Mouse (Mus musculus) lung, embryonic 15.5 days (tissue): ENCODE measurements around the gene Olfr414. TPM values are rescaled to one million over a fixed set of nuclear protein-coding genes. Genes with fewer than 3 reads are reported as not detected.

Experiments
- ATAC-seq: fragments of 200-750 bp; cut with Nextera tagmentation; 2 replicates; pipeline ENCODE4 v1.8.0; 2017; ENCODE audit warnings: moderate number of reproducible peaks, borderline replicate concordance; ENCODE audit not compliant: low FRiP score, low TSS enrichment; ENCODE audit errors: extremely low read depth
- H3K27ac ChIP-seq: fragments of 300-500 bp; sonication (generic); 2 replicates; pipeline ENCODE4 v1.5.1; 2015; ENCODE audit warnings: moderate library complexity, mild to moderate bottlenecking, inconsistent platforms
- H3K27me3 ChIP-seq: fragments of 300-500 bp; sonication (generic); 2 replicates; pipeline ENCODE4 v1.6.1; 2015; ENCODE audit warnings: inconsistent platforms
- H3K36me3 ChIP-seq: fragments of 300-500 bp; sonication (generic); 2 replicates; pipeline ENCODE4 v1.6.1; 2015; ENCODE audit warnings: inconsistent platforms
- H3K4me1 ChIP-seq: fragments of 300-500 bp; sonication (generic); 2 replicates; pipeline ENCODE4 v1.6.1; 2015; ENCODE audit warnings: inconsistent platforms
- H3K4me2 ChIP-seq: fragments of 300-500 bp; sonication (generic); 2 replicates; pipeline ENCODE4 v1.6.1; 2015; ENCODE audit warnings: inconsistent platforms, mild to moderate bottlenecking, moderate library complexity
- H3K4me3 ChIP-seq: fragments of 300-500 bp; sonication (generic); 2 replicates; pipeline ENCODE4 v1.5.1; 2015; ENCODE audit warnings: mild to moderate bottlenecking, inconsistent platforms
- H3K9ac ChIP-seq: fragments of 300-500 bp; sonication (generic); 2 replicates; pipeline ENCODE4 v1.6.1; 2015; ENCODE audit warnings: inconsistent platforms
- H3K9me3 ChIP-seq: fragments of 300-500 bp; sonication (generic); 2 replicates; pipeline ENCODE4 v1.6.1; 2016; ENCODE audit warnings: inconsistent platforms
- WGBS: fragments of 180-500 bp; shearing (Covaris S2); methylation state at CpG from one replicate; pipeline ENCODE4 v1.1.7; 2015; 5-methylcytosine and 5-hydroxymethylcytosine counted together
- polyA plus RNA-seq: library from polyadenylated mRNA; unstranded; fragments of >200 nt; fragmentation: Nextera tagmentation; extraction: Ambion mirVana; gene quantifications from 2 replicates; pipeline ENCODE4 v1.2.1, GENCODE M21; 2015

Gene Olfr414
- polyA plus RNA-seq = not detected in 2 replicates

GRCm38 (mm10) chr1:174423764-174424163 lies at the start of gene Olfr414:
Gene Olfr414 (plus strand): TSS chr1:174424064.
- WGBS = 47% methylated on average over 1 of the region's 1 CpGs
- Histone ChIP-seq H3K9me3 (no peaks in the 10 kb centered on the region), H3K27ac (no peak within 1 kb of the TSS), H3K4me3 (no peak within 1 kb of the TSS), H3K9ac (no peak within 1 kb of the TSS), H3K4me1 (no peaks in the 10 kb centered on the region), H3K36me3 (no peaks in the 10 kb centered on the region), H3K4me2 (no peak within 1 kb of the TSS), H3K27me3 (no peaks in the 10 kb centered on the region)
- no peak for ATAC-seq

DNA sequence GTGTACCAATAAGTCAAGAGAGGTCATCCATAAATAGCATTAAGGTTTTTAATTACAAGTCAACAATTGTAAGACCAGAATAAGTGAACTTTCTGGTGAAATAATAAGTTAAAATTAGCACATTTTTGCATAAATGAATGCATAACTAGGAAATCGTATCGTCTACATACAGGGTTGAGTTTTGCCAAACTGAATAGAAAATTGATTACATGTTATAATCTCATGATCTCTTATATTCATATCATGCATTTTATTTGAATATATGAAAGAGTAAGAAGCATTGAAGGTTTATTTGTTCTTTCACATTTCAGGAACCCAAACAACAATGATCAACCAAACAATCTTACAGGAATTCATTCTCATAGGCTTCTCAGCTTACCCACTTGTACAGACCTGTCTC lies 33.1 kb upstream of the Olfr414 start, which contains the start of gene Olfr248:
Gene Olfr248, plus strand, starts transcription at position 301 of the 400 bp plus-strand sequence.
- Histone ChIP-seq H3K4me1 (no peaks in the 10 kb centered on the region), H3K9me3 (no peaks in the 10 kb centered on the region), H3K27me3 (no peaks in the 10 kb centered on the region), H3K4me2 (no peak within 1 kb of the TSS), H3K27ac (no peak within 1 kb of the TSS), H3K4me3 (no peak within 1 kb of the TSS), H3K36me3 (no peaks in the 10 kb centered on the region), H3K9ac (no peak within 1 kb of the TSS)
- no peak for ATAC-seq
- 95% methylated on average over 2 of the region's 2 CpGs for WGBS

- no peaks in the 10 kb centered on the region for H3K27me3 ChIP-seq
- H3K4me3 ChIP-seq = no peak overlapping the region
- no peak overlapping the region for H3K9ac ChIP-seq
- no peak for ATAC-seq
- no peaks in the 10 kb centered on the region for H3K9me3 ChIP-seq
- no peaks in the 10 kb centered on the region for H3K4me1 ChIP-seq
- no peak overlapping the region for H3K27ac ChIP-seq
- no peak overlapping the region for H3K4me2 ChIP-seq
- WGBS = 48% methylated on average over 4 of the region's 4 CpGs
- H3K36me3 ChIP-seq = no peaks in the 10 kb centered on the region
These were observed 905 bp upstream of the Olfr414 start for GRCm38 (mm10) chr1:174422959-174423358.

- no peak overlapping the region for H3K4me2 ChIP-seq
- no peak overlapping the region for H3K9ac ChIP-seq
- H3K4me3 ChIP-seq = no peak overlapping the region
- no peaks in the 10 kb centered on the region for H3K36me3 ChIP-seq
- no peak for ATAC-seq
- no peaks in the 10 kb centered on the region for H3K4me1 ChIP-seq
- no peaks in the 10 kb centered on the region for H3K9me3 ChIP-seq
- no peaks in the 10 kb centered on the region for H3K27me3 ChIP-seq
- no peak overlapping the region for H3K27ac ChIP-seq
- WGBS = 45% methylated on average over 3 of the region's 3 CpGs
These were observed 2.5 kb downstream of the Olfr414 start for GRCm38 (mm10) chr1:174426180-174426986.

DNA sequence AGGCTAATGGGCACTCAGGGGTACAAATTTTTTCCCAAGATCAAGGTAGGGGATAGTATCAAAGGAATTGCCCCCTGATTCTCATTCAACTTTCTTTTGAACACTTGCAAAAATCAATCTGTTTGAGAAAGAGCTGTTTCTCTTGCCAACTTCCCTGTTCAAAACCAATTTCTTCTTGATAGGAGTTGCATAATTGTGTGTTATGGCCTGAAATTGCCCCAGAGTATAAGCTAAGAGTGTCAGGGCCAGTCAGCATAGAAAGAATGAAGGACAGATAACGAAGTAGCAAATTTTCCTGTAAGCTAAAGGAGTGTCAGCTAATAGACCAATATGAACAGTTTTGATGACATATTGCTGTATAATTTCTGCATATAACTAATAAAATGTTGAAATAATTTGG lies 3.5 kb downstream of the Olfr414 start:
- Histone ChIP-seq H3K4me3 (no peak overlapping the region), H3K9me3 (no peaks in the 10 kb centered on the region), H3K36me3 (no peaks in the 10 kb centered on the region), H3K27ac (no peak overlapping the region), H3K27me3 (no peaks in the 10 kb centered on the region), H3K9ac (no peak overlapping the region), H3K4me1 (no peaks in the 10 kb centered on the region), H3K4me2 (no peak overlapping the region)
- ATAC-seq = no peak
- WGBS = 84% methylated on average over 1 of the region's 1 CpGs

- ATAC-seq = no peak
- Histone ChIP-seq H3K4me1 (no peaks in the 10 kb centered on the region), H3K27ac (no peak overlapping the region), H3K9ac (no peak overlapping the region), H3K4me2 (no peak overlapping the region), H3K27me3 (no peaks in the 10 kb centered on the region), H3K9me3 (no peaks in the 10 kb centered on the region), H3K36me3 (no peaks in the 10 kb centered on the region), H3K4me3 (no peak overlapping the region)
- WGBS = 75% methylated on average over 2 of the region's 2 CpGs
These were observed 4.5 kb downstream of the Olfr414 start for GRCm38 (mm10) chr1:174428407-174428806.

DNA sequence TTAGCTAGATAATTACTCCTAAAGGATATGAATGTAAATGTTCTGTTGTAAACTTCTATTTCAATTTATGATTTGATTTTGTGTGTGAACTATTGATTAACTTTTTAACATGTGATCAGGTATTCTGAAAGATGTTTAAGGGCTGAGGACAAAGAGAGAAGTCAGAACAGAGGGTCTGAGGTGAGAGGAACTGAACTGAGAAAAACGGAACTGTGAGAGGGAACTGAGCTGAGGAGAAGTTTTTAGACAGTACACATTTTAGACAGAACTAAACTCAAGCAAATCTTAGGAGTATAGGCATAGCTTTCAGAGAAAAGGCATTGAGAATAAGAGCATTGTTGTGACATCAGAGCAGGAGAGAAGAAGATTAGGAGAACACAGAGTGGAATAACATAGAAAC lies 10.3 kb downstream of the Olfr414 start:
- H3K4me2 ChIP-seq = no peak overlapping the region
- no peak overlapping the region for H3K9ac ChIP-seq
- H3K27ac ChIP-seq = no peak overlapping the region
- no peaks in the 10 kb centered on the region for H3K9me3 ChIP-seq
- ATAC-seq = no peak
- WGBS = 40% methylated on average over 1 of the region's 1 CpGs
- no peaks in the 10 kb centered on the region for H3K4me1 ChIP-seq
- H3K36me3 ChIP-seq = no peaks in the 10 kb centered on the region
- no peak overlapping the region for H3K4me3 ChIP-seq
- H3K27me3 ChIP-seq = no peaks in the 10 kb centered on the region

DNA sequence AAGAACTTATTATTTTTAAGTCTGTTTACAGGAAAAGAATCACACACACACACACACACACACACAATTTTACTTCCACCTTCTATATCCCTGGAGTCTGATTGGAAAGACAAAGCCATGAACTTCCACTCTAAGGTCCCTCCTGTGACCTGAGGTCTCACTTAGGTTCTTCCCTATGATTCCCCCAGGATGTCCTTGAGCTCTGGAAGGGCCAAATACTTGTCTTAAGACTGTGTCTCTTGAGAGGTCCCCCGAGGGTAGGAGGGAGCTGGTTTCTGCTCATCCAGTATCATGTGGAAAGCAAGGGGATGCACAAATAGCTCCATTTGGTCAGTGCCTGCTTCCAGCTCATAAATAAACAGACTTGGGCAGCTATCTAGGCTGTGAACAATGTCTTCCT lies 17.9 kb downstream of the Olfr414 start, which contains the start of gene Olfr220:
Gene Olfr220, plus strand, starts transcription at position 301 of the 400 bp plus-strand sequence.
- ATAC-seq = no peak
- WGBS = 43% methylated on average over 1 of the region's 1 CpGs
- Histone ChIP-seq H3K4me2 (no peak within 1 kb of the TSS), H3K4me3 (no peak within 1 kb of the TSS), H3K27ac (no peak within 1 kb of the TSS), H3K4me1 (no peaks in the 10 kb centered on the region), H3K27me3 (no peaks in the 10 kb centered on the region), H3K9ac (no peak within 1 kb of the TSS), H3K9me3 (no peaks in the 10 kb centered on the region), H3K36me3 (no peaks in the 10 kb centered on the region)

DNA sequence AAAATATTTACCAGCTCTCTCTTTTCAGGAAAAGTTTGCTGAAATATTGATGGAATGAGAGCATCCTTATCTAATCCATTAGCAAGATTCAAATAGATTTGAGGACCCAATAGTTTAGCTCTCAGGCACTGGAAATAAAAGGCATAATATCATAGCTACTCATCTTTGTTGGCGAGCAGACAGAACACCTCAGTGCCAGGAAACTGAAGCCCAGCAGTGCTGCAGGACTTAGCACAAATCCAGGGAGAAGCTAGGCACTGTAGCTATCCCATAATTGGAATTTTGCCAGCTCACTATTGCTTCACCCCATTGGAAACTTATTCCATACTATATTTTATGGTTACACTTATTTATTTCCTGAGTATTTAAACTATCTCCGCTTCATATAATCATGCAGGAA lies 31.2 kb downstream of the Olfr414 start:
- Histone ChIP-seq H3K9me3 (no peaks in the 10 kb centered on the region), H3K4me1 (no peaks in the 10 kb centered on the region), H3K4me2 (no peak overlapping the region), H3K27ac (no peak overlapping the region), H3K36me3 (no peaks in the 10 kb centered on the region), H3K9ac (no peak overlapping the region), H3K4me3 (no peak overlapping the region), H3K27me3 (no peaks in the 10 kb centered on the region)
- ATAC-seq = no peak
- WGBS = 76% methylated on average over 2 of the region's 2 CpGs

DNA sequence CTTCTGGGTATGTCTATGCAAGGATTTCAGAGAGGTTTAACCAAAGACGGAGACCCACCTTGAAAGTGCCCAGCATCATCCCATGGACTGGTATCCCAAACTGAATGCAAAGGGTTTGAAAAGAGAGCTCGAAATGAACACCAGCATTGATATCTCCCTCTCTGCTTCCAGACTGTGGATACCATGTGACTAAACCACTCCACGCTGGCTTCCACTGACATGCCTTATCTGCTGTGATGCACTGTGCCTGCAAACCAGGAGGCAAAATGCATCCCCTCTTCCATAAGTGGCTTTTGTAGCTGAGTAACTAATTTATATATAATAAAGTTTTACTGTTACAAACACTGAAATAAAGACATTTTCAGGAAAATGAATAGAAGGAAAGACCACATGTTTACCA lies 41.5 kb downstream of the Olfr414 start:
- ATAC-seq = no peak
- H3K4me1 ChIP-seq = no peaks in the 10 kb centered on the region
- no peak overlapping the region for H3K9ac ChIP-seq
- H3K36me3 ChIP-seq = no peaks in the 10 kb centered on the region
- H3K9me3 ChIP-seq = no peaks in the 10 kb centered on the region
- H3K27me3 ChIP-seq = no peaks in the 10 kb centered on the region
- no peak overlapping the region for H3K4me3 ChIP-seq
- 71% methylated on average over 3 of the region's 3 CpGs for WGBS
- no peak overlapping the region for H3K4me2 ChIP-seq
- H3K27ac ChIP-seq = no peak overlapping the region

DNA sequence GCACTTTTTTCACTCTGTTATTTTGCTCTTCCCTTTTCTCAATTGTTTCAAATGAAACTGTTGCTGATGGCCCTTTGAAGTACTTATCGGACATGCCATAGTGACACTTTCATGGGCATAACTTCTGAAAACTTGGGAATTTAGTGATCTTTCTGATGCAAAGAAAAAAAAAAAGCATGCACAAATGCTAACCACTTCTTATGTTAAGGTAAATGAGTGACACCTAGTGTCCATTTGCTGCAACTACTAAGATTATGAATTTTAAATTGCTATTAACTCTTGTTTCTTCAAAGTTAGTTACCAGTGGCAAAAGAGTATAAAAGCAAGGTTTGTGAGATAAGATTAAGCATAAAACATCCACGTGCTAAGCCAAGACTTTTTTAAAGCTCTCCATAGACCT lies 42.4 kb downstream of the Olfr414 start:
- no peak for ATAC-seq
- Histone ChIP-seq H3K27ac (no peak overlapping the region), H3K27me3 (no peaks in the 10 kb centered on the region), H3K9me3 (no peaks in the 10 kb centered on the region), H3K36me3 (no peaks in the 10 kb centered on the region), H3K4me1 (no peaks in the 10 kb centered on the region), H3K4me2 (no peak overlapping the region), H3K9ac (no peak overlapping the region), H3K4me3 (no peak overlapping the region)
- 33% methylated on average over 2 of the region's 2 CpGs for WGBS

DNA sequence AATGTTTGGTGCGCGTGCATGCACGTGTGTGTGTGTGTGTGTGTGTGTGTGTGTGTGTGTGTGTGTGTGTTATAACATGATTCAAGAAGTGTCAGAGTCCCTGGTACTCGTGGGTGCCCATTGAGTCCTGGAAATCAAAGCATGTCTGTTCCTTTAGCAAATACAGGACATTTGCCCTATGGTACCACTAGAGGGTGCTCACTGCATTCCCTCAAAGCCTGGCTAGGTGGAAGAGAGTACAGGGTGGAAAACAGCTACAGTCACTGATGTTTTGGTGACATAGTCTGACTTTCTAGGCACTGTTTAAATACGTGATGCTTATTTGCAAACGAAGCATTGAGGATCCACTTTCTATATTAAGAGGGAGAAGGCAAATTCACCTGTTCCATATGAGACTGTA lies 45.9 kb downstream of the Olfr414 start:
- 5% methylated on average over 6 of the region's 6 CpGs for WGBS
- no peak for ATAC-seq
- H3K4me1 ChIP-seq = no peaks in the 10 kb centered on the region
- no peak overlapping the region for H3K27ac ChIP-seq
- H3K4me2 ChIP-seq = no peak overlapping the region
- no peaks in the 10 kb centered on the region for H3K9me3 ChIP-seq
- H3K27me3 ChIP-seq = no peaks in the 10 kb centered on the region
- no peaks in the 10 kb centered on the region for H3K36me3 ChIP-seq
- H3K9ac ChIP-seq = no peak overlapping the region
- no peak overlapping the region for H3K4me3 ChIP-seq
